Mouse (Mus musculus): ENCODE data around the gene Pam16.

DNA sequence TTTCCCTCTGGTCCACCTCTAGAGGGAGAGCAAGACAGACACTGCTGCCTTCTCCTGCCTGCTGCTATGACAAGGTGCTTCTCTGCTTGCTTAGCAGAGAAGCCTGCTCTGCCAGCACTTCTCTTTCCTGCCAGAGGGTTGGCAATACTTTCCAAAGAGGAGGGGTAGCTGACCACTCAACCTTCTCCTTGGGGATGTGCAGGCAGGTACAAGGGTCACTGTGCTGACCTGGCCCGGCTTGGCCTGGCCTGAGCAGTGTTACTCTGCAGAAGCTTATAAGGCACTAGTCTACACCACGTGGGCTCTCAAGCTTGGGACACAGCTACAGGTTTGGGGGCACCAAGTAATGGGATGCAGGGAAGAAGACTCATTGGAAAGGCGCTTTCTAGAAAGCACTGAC lies 10.1 kb downstream of the Pam16 start:
- no peak for TF ChIP-seq HCFC1 (IDR thresholded peaks at IDR 0.05; ENCODE audit: borderline replicate concordance, insufficient read depth, low read length)
- TF ChIP-seq CHD2 (IDR thresholded peaks at IDR 0.05; ENCODE audit: low read depth, low read length) = no peak
